Mouse (Mus musculus): ENCODE data around the gene Gm11565. TPM values are rescaled to one million over a fixed set of nuclear protein-coding genes. Genes with fewer than 3 reads are reported as not detected.

Gm11565 gene
- polyA plus RNA-seq (2015; fragmentation: Illumina TruSeq; extraction: RNeasy Lipid Tissue Mini Kit (QIAGEN cat#74804); ENCODE audit: insufficient read depth, low replicate concordance) = not detected

GRCm38 (mm10) chr11:99914451-99914850 is at the start of gene Gm11565:
Gm11565 (plus strand) TSS chr11:99914751.

GRCm38 (mm10) chr11:99873089-99873488 is 41.5 kb upstream of the Gm11565 start, which contains the start of gene Krtap9-1:
Krtap9-1 (plus strand) TSS chr11:99873389.

GRCm38 (mm10) chr11:99878887-99879286 is 35.7 kb upstream of the Gm11565 start, which contains the start of gene Gm11567:
Gm11567 (plus strand) TSS chr11:99879187.

GRCm38 (mm10) chr11:99907620-99908019 is 6.9 kb upstream of the Gm11565 start, which contains the start of gene Krtap31-1:
Krtap31-1 (plus strand) TSS chr11:99907920.

GRCm38 (mm10) chr11:99935991-99936390 is 21.4 kb downstream of the Gm11565 start, which contains the start of gene Krtap31-2:
Krtap31-2 (plus strand) TSS chr11:99936291.

GRCm38 (mm10) chr11:99948175-99948574 is 33.6 kb downstream of the Gm11565 start, which contains the start of gene Krtap9-5:
Krtap9-5 (plus strand) TSS chr11:99948475.

Other genes with a start within 250 kb of the Gm11565 start
- not detected for gene Krtap4-6, start 248.8 kb upstream of the Gm11565 start, polyA plus RNA-seq (2015; fragmentation: Illumina TruSeq; extraction: RNeasy Lipid Tissue Mini Kit (QIAGEN cat#74804); ENCODE audit: insufficient read depth, low replicate concordance)
- not detected for gene Gm14190, start 224.0 kb upstream of the Gm11565 start, polyA plus RNA-seq (2015; fragmentation: Illumina TruSeq; extraction: RNeasy Lipid Tissue Mini Kit (QIAGEN cat#74804); ENCODE audit: insufficient read depth, low replicate concordance)
- not detected for gene Gm14180, start 180.5 kb upstream of the Gm11565 start, polyA plus RNA-seq (2015; fragmentation: Illumina TruSeq; extraction: RNeasy Lipid Tissue Mini Kit (QIAGEN cat#74804); ENCODE audit: insufficient read depth, low replicate concordance)
- gene Gm11595, start 141.8 kb upstream of the Gm11565 start, polyA plus RNA-seq (2015; fragmentation: Illumina TruSeq; extraction: RNeasy Lipid Tissue Mini Kit (QIAGEN cat#74804); ENCODE audit: insufficient read depth, low replicate concordance) = not detected
- gene Krtap4-8, start 134.0 kb upstream of the Gm11565 start, polyA plus RNA-seq (2015; fragmentation: Illumina TruSeq; extraction: RNeasy Lipid Tissue Mini Kit (QIAGEN cat#74804); ENCODE audit: insufficient read depth, low replicate concordance) = not detected
- gene Krtap4-9, start 129.6 kb upstream of the Gm11565 start, polyA plus RNA-seq (2015; fragmentation: Illumina TruSeq; extraction: RNeasy Lipid Tissue Mini Kit (QIAGEN cat#74804); ENCODE audit: insufficient read depth, low replicate concordance) = not detected
- gene Gm11596, start 121.3 kb upstream of the Gm11565 start, polyA plus RNA-seq (2015; fragmentation: Illumina TruSeq; extraction: RNeasy Lipid Tissue Mini Kit (QIAGEN cat#74804); ENCODE audit: insufficient read depth, low replicate concordance) = not detected
- gene Gm11569, start 115.8 kb upstream of the Gm11565 start, polyA plus RNA-seq (2015; fragmentation: Illumina TruSeq; extraction: RNeasy Lipid Tissue Mini Kit (QIAGEN cat#74804); ENCODE audit: insufficient read depth, low replicate concordance) = not detected
- gene Gm11554, start 110.3 kb upstream of the Gm11565 start, polyA plus RNA-seq (2015; fragmentation: Illumina TruSeq; extraction: RNeasy Lipid Tissue Mini Kit (QIAGEN cat#74804); ENCODE audit: insufficient read depth, low replicate concordance) = not detected
- gene Krtap4-13, start 104.9 kb upstream of the Gm11565 start, polyA plus RNA-seq (2015; fragmentation: Illumina TruSeq; extraction: RNeasy Lipid Tissue Mini Kit (QIAGEN cat#74804); ENCODE audit: insufficient read depth, low replicate concordance) = not detected
- gene Gm11564, start 99.1 kb upstream of the Gm11565 start, polyA plus RNA-seq (2015; fragmentation: Illumina TruSeq; extraction: RNeasy Lipid Tissue Mini Kit (QIAGEN cat#74804); ENCODE audit: insufficient read depth, low replicate concordance) = not detected
- gene 2300003K06Rik, start 76.7 kb upstream of the Gm11565 start, polyA plus RNA-seq (2015; fragmentation: Illumina TruSeq; extraction: RNeasy Lipid Tissue Mini Kit (QIAGEN cat#74804); ENCODE audit: insufficient read depth, low replicate concordance) = not detected
- gene Krtap4-16, start 63.1 kb upstream of the Gm11565 start, polyA plus RNA-seq (2015; fragmentation: Illumina TruSeq; extraction: RNeasy Lipid Tissue Mini Kit (QIAGEN cat#74804); ENCODE audit: insufficient read depth, low replicate concordance) = not detected
- not detected for gene Gm11568, start 56.8 kb upstream of the Gm11565 start, polyA plus RNA-seq (2015; fragmentation: Illumina TruSeq; extraction: RNeasy Lipid Tissue Mini Kit (QIAGEN cat#74804); ENCODE audit: insufficient read depth, low replicate concordance)
- gene Gm11559, start 50.3 kb upstream of the Gm11565 start, polyA plus RNA-seq (2015; fragmentation: Illumina TruSeq; extraction: RNeasy Lipid Tissue Mini Kit (QIAGEN cat#74804); ENCODE audit: insufficient read depth, low replicate concordance) = not detected
- gene Krtap9-1, start 41.4 kb upstream of the Gm11565 start, polyA plus RNA-seq (2015; fragmentation: Illumina TruSeq; extraction: RNeasy Lipid Tissue Mini Kit (QIAGEN cat#74804); ENCODE audit: insufficient read depth, low replicate concordance) = not detected
- gene Gm11567, start 35.6 kb upstream of the Gm11565 start, polyA plus RNA-seq (2015; fragmentation: Illumina TruSeq; extraction: RNeasy Lipid Tissue Mini Kit (QIAGEN cat#74804); ENCODE audit: insufficient read depth, low replicate concordance) = not detected
- gene Krtap31-1, start 6.8 kb upstream of the Gm11565 start, polyA plus RNA-seq (2015; fragmentation: Illumina TruSeq; extraction: RNeasy Lipid Tissue Mini Kit (QIAGEN cat#74804); ENCODE audit: insufficient read depth, low replicate concordance) = not detected
- gene Krtap31-2, start 21.5 kb downstream of the Gm11565 start, polyA plus RNA-seq (2015; fragmentation: Illumina TruSeq; extraction: RNeasy Lipid Tissue Mini Kit (QIAGEN cat#74804); ENCODE audit: insufficient read depth, low replicate concordance) = not detected
- not detected for gene Krtap9-5, start 33.7 kb downstream of the Gm11565 start, polyA plus RNA-seq (2015; fragmentation: Illumina TruSeq; extraction: RNeasy Lipid Tissue Mini Kit (QIAGEN cat#74804); ENCODE audit: insufficient read depth, low replicate concordance)
- gene Krtap29-1, start 64.3 kb downstream of the Gm11565 start, polyA plus RNA-seq (2015; fragmentation: Illumina TruSeq; extraction: RNeasy Lipid Tissue Mini Kit (QIAGEN cat#74804); ENCODE audit: insufficient read depth, low replicate concordance) = not detected
- gene Krtap16-1, start 71.8 kb downstream of the Gm11565 start, polyA plus RNA-seq (2015; fragmentation: Illumina TruSeq; extraction: RNeasy Lipid Tissue Mini Kit (QIAGEN cat#74804); ENCODE audit: insufficient read depth, low replicate concordance) = not detected
- gene Krtap17-1, start 79.2 kb downstream of the Gm11565 start, polyA plus RNA-seq (2015; fragmentation: Illumina TruSeq; extraction: RNeasy Lipid Tissue Mini Kit (QIAGEN cat#74804); ENCODE audit: insufficient read depth, low replicate concordance) = not detected
- gene Krt33a, start 101.5 kb downstream of the Gm11565 start, polyA plus RNA-seq (2015; fragmentation: Illumina TruSeq; extraction: RNeasy Lipid Tissue Mini Kit (QIAGEN cat#74804); ENCODE audit: insufficient read depth, low replicate concordance) = not detected
- gene Krt33b, start 115.1 kb downstream of the Gm11565 start, polyA plus RNA-seq (2015; fragmentation: Illumina TruSeq; extraction: RNeasy Lipid Tissue Mini Kit (QIAGEN cat#74804); ENCODE audit: insufficient read depth, low replicate concordance) = not detected
- gene Krt34, start 126.8 kb downstream of the Gm11565 start, polyA plus RNA-seq (2015; fragmentation: Illumina TruSeq; extraction: RNeasy Lipid Tissue Mini Kit (QIAGEN cat#74804); ENCODE audit: insufficient read depth, low replicate concordance) = not detected
- not detected for gene Krt31, start 135.8 kb downstream of the Gm11565 start, polyA plus RNA-seq (2015; fragmentation: Illumina TruSeq; extraction: RNeasy Lipid Tissue Mini Kit (QIAGEN cat#74804); ENCODE audit: insufficient read depth, low replicate concordance)
- not detected for gene Krt32, start 173.5 kb downstream of the Gm11565 start, polyA plus RNA-seq (2015; fragmentation: Illumina TruSeq; extraction: RNeasy Lipid Tissue Mini Kit (QIAGEN cat#74804); ENCODE audit: insufficient read depth, low replicate concordance)
- not detected for gene Krt35, start 181.5 kb downstream of the Gm11565 start, polyA plus RNA-seq (2015; fragmentation: Illumina TruSeq; extraction: RNeasy Lipid Tissue Mini Kit (QIAGEN cat#74804); ENCODE audit: insufficient read depth, low replicate concordance)
- not detected for gene Krt36, start 190.9 kb downstream of the Gm11565 start, polyA plus RNA-seq (2015; fragmentation: Illumina TruSeq; extraction: RNeasy Lipid Tissue Mini Kit (QIAGEN cat#74804); ENCODE audit: insufficient read depth, low replicate concordance)
- gene Krt13, start 206.8 kb downstream of the Gm11565 start, polyA plus RNA-seq (2015; fragmentation: Illumina TruSeq; extraction: RNeasy Lipid Tissue Mini Kit (QIAGEN cat#74804); ENCODE audit: insufficient read depth, low replicate concordance) = not detected
- gene Krt15, start 221.2 kb downstream of the Gm11565 start, polyA plus RNA-seq (2015; fragmentation: Illumina TruSeq; extraction: RNeasy Lipid Tissue Mini Kit (QIAGEN cat#74804); ENCODE audit: insufficient read depth, low replicate concordance) = not detected
- 0.37 TPM for gene Krt19, start 233.9 kb downstream of the Gm11565 start, polyA plus RNA-seq (2015; fragmentation: Illumina TruSeq; extraction: RNeasy Lipid Tissue Mini Kit (QIAGEN cat#74804); ENCODE audit: insufficient read depth, low replicate concordance)

Measured in spleen, adult 10 weeks (tissue).